Mouse (Mus musculus) left cerebral cortex, adult 11 months (tissue): ENCODE measurements around the gene Armh2.
A peak's percentile ranks its signal among the peaks of the same experiment; 100 is the strongest.
"Not testable (repeated sequence)": the region's sequence is repeated elsewhere in the genome, so short reads cannot be mapped to it uniquely, and the experiment has no call there.

Experiments
- DNase-seq: peaks from one replicate; pipeline ENCODE4 v3.0.0; 2022; ENCODE audit warnings: low spot score

Armh2 gene

DNA sequence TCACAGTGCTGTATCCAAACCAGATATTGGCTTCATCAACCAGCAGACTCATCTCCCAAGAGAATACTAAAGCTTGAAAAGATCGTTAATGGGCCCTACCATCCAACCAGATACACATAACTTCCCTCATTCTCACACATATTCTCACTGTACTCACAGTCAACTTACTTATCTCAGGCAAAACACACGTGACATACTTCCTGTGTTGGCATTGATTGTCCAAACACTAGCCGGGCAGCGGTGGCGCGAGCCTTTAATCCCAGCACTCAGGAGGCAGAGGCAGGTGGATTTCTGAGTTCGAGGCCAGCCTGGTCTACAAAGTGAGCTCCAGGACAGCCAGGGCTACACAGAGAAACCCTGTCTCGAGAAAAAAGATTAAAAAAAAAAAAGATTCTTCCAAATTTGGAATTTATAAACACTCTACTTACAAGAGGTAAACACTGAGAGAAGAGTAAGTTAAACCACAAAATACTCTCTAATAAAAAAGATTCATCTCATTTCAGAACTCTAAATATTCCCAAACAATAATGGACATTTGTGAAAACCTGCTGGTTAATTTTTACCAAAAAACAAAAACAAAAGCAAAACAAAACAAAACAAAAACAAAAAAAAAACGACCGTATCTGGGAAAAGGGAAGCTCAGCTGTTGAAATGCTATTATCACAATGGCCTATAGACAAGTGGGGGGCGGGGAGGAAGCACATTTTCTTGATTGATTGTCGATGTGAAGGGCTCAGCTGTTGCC is 17.0 kb downstream of the Armh2 start:
- DNase-seq: no peak

- DNase-seq: no peak
Measured at GRCm38 (mm10) chr13:24759451-24759850, 18.4 kb downstream of the Armh2 start.

GRCm38 (mm10) chr13:24760351-24760870 is 19.4 kb downstream of the Armh2 start:
- no peak for DNase-seq

DNA sequence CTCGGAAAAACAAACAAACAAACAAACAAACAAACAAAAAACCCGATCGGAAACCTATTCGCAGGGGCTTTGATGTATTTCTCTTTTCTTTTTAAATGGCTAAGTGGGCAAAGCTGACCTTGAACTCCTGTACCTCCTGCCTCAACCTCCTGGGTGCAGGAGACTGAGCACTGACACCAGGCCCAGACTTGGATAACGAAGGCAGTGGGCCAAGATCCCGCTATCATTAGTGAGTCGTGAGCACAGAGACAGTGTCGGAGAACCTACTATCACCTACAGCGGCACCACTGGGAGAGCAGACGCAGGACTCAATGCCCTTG is 20.0 kb downstream of the Armh2 start:
- no peak for DNase-seq

DNA sequence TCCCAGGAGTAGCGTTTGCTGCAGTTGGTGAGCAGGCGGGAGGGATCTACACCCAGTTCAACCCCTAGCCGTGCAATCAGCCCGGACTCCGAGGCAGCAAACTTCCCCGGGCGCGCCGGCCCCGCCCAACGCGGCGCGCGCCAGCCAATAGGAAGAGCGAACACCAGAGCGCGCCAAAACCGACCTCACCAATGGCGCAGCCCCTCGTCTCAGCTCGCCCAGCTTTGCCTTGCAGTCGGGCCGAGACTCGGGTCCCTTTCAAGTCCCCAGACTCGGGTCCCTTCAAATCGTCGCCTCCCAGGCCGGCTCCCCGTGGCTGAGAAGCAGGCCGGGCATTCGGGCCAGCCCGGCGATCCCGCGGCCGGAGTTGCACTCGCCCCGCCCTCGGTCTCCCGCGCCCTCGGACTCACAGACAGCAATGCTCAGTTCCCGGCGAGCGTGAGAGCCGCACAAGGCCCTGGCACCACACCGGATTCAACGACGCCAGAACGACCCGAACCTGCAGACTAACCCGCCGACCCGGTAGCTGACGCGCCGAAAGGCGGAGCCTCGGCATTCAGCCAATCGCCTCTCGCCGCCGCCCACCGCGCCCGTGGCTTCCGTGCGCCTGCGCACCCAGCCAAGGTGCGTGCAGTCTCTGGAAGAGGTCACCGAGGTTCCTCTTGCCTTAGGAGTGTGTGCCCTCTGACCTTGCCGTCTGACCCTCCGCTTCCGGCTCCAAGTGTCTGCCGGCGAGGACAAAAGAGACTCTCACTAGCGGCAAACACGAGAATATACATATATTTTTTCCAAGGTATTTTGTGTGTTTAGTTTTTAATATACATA is 20.6 kb downstream of the Armh2 start, which contains the start of gene Gmnn:
TSS of gene Gmnn (minus strand) at position 521 of the 825 bp plus-strand sequence.
- DNase-seq: peak; percentile 73

GRCm38 (mm10) chr13:24762254-24762653 is 21.2 kb downstream of the Armh2 start:
- no peak for DNase-seq

DNA sequence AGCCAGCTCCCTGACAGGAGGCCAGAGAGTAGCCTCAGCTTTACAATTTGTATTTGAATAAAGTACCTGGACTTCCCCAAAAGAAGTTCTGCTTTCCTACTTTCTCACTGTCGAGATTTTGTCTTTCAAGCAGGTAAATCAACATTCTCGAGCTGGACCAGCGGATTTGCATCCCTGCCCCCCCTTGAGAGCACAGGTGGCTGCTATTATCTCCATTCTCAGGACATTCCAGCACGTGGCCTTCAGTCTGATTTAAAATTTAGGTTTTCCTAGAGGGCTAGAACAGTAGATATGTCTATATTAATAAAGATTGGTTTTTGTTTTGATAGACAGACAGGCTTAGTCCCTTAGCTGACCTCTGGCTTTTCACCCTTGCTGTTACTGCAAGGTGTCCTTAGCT is 26.8 kb downstream of the Armh2 start:
- not testable (repeated sequence) for DNase-seq

GRCm38 (mm10) chr13:24771482-24771881 is 30.4 kb downstream of the Armh2 start:
- not testable (repeated sequence) for DNase-seq

- peak; percentile 46 for DNase-seq
Measured at GRCm38 (mm10) chr13:24776146-24776844, 35.3 kb downstream of the Armh2 start.

- no peak for DNase-seq
Measured at GRCm38 (mm10) chr13:24778026-24778425, 37.0 kb downstream of the Armh2 start.

GRCm38 (mm10) chr13:24778706-24779380 is 37.8 kb downstream of the Armh2 start:
- DNase-seq: no peak

DNA sequence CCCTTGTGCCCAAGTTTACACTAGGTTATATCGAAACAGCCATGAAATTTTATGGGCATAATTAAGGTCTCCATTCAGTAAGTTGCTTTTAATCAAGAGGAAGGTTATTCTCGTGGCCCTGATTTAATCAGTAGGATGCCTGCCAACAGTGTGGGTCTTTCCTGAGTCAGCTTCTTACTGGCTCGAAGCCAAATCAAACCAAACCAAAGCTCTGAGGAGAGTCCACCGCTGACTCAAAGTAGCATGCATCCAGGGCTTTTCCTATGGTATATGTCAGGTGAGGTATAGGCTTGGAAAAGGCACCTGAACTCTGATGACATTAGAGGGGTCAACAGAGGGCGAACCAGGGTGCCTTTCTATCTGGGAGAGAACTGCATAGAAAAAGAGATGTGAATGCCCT is 40.9 kb downstream of the Armh2 start:
- no peak for DNase-seq

DNA sequence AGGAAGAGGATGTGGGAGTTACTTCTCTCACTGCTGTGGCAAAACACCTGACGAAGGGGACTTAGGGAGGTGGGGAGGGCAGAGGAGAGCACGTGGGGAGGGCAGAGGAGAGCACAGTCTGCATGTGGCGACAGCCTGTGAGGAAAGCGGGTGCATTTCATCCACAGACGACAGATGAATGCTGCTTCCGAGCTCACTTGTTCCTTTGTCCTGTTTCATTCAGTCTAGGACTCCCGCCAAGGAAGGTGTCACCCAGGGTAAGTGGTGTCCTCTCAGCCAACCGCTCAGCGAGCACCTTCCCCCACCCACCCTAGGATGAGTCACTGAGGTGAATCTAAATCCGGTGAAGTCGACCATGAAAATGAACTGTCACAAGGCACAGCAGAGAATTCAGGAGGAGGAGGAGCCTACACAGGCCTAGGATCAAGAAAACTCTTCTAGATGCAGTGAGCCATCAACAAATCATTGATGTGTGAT is 45.0 kb downstream of the Armh2 start:
- DNase-seq: no peak

GRCm38 (mm10) chr13:24787477-24787876 is 46.4 kb downstream of the Armh2 start:
- DNase-seq: no peak

GRCm38 (mm10) chr13:24791349-24791748 is 50.3 kb downstream of the Armh2 start:
- DNase-seq: no peak

DNA sequence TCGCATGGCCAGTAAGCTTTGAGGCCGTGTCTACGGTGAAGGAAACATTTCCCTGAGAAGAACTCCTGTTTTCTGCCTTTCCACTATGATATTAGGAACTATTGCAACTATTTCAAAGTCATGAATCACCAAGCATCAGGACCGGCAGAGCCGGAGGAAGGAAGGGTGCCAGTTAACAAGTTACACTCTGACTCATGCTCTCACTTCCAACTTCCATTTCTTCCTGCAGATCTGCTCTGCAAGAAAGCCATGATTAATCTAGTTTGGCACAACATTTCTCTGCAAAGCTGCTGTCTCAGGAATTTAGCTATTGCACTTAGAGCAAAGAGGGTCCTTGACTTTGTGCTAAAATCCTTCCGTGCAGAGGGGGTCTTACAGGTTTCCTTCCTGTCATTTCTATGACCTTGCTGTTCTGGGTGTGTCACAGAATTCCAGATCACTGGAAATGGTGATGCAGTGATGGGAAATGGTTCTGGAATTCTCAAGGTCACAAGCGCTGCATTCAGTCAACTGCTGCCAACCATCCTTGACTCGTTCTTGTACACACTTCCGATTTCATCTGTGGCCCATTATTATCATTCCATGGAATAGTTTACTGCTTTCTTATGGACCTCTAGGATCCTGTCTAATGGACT is 51.5 kb downstream of the Armh2 start:
- no peak for DNase-seq
